Mouse (Mus musculus) ovary, postnatal 36 days (tissue): ENCODE measurements around the gene Zfp239.
A peak's percentile ranks its signal among the peaks of the same experiment; 100 is the strongest.

Experiments
- DNase-seq: peaks from one replicate; pipeline ENCODE4 v3.0.0; 2022; ENCODE audit warnings: low spot score, mixed read lengths

The Zfp239 gene

DNA sequence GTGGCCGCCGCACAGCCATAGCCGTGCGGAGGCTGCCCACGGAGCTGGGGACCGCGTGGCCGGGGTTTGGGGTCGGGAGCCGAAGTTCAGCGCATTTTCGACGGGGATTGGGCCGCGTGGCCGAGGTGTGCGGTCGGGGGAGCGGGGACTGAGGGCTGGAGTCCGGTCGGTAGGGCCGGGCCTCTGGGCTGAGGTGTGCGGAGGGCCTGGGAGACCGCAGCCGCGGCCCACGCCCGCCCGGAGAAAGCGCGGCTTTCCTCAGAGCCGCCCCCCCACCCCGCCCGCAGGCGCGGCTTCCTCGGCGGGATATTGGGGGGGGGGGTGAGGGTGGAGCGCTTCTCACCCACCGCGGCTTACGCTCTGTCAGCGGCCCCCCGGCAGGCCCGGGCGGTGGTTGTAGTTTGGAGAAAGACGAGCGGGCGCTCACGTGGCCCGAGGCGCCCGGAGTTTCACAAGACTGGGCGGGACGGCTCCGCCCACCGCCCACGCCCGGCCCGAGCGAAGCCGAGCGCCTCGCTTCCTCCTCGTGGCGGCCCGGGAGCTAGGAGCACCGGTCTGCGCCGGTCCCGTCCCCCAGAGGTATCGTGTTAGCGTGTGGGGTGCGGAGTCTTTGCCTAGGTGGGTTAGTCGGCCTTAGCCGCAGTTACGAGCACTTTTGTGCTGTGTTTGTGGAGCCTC is 45.5 kb downstream of the Zfp239 start:
- peak; percentile 90 for DNase-seq

DNA sequence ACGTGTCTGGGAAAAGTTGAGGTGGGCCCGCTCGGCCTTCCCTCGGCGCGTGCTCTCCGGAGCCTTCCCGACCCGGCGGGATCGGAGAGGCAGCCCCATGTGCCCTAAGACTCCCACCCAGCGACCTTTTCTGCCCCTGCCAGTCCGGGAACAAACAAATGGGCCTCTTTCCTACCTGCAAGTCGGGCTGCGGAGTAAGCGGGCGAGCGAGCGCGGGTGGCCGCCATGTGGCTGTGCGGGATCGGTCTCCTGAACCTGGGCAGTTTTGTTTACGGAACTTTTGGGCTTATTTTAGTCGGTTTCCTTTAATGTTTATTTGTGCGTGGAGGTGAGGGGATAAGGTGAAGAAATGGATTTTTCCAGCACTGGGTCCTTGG is 46.1 kb downstream of the Zfp239 start:
- no peak for DNase-seq

DNA sequence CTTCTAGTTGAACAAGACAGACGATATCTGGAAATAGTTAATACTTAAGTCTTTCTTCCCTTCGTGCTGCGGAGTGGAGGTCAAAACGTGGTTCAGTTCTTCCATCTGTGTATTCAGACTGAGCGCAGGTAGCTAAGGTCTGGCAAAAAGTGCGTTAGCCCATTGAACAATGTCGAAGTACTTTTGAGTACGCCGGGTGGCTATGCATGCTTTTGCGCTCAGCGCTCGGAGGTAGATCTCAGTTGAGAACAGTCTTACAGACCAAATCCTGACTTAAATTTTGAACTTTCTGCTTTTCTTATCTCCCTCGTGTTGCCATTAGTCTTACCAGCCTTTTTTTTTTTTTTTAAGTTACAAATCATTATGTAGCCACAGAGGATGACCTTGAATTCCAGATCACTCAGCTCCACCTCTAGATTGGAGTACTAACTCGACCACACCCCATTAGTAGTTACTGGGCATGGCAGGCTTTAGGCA is 46.6 kb downstream of the Zfp239 start:
- no peak for DNase-seq

DNA sequence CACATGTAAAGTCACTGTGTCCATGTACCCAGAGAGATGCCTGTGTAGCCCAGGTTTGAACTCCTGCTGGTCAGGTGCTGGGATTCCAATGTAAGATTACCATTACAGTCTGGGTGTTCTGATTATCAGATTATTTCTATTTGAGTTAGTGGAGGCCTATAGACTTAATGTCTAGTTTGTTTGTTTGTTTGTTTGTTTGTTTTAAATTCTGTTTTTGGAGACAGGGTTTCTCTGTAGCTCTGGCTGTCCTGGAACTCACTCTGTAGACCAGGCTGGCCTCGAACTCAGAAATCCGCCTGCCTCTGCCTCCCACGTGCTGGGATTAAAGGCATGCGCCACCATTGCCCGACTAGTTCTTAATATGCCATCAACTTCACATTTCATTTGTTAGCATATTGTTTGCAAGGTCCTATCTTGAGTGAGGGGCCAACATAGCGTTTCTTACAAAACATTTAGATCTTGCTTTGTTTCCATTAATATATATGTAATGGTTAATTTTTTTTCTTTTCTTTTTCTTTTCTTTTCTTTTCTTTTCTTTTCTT is 48.3 kb downstream of the Zfp239 start:
- no peak for DNase-seq

DNA sequence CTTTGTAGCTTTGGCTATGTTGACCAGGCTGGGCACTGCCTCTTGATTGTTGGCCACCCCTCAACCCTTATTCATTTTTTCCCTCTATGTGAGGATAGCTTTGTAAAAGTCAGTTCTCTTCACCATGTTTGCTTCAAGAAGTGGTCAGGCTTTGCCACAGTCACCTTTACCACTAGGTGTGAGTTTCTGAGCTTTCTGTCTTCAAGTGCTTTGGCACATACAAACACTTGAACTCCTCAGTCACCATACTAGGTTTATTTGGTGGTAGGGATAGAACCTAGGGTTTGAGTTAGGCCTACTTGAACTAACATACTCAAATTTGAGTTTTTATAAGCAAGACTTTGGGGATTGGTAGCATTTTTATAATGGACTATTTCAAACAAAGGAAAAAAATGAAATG is 52.6 kb downstream of the Zfp239 start:
- no peak for DNase-seq

DNA sequence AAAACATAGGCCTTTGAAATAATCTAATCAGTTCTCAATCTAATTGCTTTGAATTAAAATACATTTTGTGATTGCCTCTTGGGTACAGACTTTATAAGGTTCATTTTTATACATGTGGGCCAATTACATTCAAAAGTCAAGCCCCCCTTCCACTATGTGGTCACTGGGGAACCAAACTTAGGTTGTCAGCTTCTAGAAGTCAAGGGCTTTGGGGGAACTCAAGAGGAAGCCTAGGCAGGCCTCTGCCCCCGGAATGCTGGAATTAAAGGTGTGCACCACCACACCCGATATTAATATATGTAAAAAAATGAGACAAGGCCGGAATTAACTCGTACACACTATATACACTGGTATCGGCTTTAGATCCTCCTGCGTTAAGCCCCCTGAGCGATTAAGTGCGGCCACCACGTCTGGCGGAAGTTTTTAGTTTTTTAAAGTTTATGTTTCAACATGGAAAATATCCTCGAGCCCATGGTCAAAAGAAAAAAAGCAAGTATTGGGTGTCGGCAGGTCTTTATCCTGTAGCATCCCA is 54.4 kb downstream of the Zfp239 start:
- no peak for DNase-seq

DNA sequence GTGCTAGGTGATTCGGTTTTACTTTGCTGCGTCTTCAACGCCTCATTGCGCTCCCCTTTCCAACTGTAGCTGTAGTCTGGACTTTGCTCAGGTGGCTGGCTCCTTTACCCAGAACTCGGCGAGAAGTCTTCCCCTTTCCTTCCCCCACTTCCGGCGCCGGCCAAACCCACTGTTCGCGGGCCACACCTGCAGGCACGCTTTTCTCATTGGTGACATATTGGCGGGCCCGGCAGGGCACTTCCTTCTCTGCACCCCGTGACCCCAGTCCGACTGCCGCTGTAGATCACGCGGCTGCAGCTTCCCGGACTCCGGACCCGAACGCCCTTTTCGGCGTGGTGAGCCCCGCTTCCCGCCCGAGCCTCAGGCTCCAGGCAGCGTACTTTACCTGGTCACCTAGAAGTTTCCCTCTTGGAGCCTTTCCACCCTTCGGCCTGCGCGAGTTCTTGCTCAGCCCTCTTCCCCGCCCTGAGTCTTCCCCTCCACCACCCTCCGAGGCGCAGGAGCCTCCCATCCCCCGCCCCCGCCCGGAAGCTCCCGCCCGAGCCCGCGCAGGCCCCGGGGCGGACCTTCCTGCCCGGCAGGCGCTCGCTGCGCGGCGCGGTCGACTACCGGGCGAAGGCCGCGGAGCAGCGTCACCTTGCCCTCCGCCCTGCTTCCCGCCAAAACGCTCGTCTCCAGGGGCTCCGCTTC is 55.0 kb downstream of the Zfp239 start:
- peak; percentile 82 for DNase-seq

DNA sequence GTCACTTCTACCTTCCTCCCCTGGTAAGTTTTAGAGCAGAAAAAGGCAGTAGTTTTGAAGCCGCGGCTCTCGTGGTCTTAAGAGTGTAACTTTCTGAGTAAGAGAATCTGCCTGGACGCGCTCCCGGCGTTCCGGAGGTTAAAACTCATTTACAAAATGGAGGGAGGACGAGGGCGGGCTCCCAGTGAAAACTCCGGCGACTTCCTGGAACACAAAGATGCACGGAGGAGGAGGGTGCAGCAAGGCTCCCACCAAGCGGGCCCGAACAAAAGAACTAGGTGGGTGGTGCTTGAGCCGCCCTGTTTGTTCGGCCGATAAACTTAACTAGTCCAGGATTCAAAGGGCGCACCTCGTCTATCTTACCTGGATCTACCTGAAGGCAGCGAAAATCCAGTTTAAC is 55.7 kb downstream of the Zfp239 start:
- DNase-seq, result peak; percentile 63

DNA sequence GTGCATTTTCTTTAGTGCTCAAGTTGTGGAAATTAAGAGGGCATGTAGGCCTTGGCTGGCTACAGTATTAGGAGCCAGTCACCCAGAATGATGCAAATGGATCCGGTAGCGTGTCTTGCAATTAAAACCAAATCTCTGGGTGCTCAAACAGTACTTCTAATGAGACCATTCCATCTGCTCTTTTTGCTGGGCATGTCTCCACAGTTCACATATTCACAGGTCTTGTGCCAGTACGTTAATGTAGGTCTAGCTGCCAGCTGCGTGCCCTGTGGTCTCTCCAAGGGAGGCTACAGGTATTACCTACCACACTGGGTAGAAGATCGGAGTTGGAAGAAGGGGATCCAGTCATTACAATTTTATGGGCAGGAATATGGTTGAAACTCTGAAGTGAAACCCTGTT is 56.1 kb downstream of the Zfp239 start:
- no peak for DNase-seq

DNA sequence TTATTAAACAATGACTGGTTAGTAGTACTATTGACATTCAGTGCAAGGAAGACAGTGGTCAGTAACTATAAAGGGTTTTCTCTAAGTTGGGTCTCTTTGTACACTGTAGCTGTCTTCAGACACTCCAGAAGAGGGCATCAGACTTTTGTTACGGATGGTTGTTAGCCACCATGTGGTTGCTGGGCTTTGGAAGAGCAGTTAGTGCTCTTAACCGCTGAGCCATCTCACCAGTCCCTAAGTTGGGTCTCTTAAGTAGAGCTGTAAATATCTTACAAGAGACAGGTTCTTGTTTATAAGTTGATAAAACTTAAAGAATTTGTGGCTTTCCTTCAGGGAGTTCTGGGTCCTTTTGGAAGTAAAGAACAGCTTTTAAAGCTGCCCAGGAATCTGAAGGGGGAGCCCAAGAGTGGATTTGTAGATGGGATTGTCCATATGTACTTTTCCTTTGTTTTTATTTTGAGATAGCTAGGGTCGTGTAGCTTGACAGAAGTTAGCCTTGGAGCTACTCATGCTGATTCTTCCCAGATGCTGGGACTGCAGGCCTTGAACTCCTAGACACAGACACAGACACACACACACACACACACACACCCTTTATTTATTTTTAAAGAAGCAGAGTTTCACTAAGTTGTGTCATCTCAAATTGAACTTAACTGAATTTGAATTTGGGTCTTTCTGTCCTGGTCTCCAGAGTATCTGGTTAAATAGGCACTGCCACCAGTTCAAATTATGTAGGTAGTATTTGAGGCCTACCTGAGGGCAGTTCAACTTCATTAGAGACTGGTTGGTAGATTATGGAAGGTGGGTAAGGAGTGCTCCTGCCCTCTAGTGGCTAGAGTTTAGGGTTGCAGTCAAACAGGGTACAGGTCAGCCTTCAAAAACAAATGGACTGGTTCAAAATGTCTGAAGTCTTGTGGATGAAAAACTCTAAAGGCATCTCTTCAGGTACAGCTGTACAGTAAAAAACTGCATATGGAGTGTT is 59.0 kb downstream of the Zfp239 start:
- DNase-seq, result no peak

DNA sequence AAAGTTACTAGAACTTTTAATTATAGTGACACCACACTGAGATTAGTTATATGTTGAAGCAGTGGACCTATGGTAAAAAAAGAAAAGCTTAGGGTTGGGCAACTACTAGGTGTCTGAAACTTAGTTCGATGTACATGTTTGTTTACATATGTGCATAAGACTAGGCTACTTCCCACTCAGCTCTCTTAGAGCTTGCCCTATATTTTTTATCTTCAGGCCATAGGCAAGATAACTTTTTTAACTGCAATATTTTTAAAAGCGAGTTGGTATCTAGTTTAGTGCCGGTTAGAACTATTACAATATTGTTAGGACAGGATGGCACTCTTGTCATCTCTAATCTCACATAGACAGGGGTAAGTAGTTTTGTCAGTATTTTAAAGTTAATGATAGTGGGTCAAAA is 60.1 kb downstream of the Zfp239 start:
- no peak for DNase-seq
